Mouse (Mus musculus) heart, embryonic 13.5 days (tissue): Measurements from ENCODE around the gene Ndufb5. TPM values are rescaled to one million over a fixed set of nuclear protein-coding genes. Genes with fewer than 3 reads are reported as not detected.
A peak's percentile ranks its signal among the peaks of the same experiment; 100 is the strongest.
"Not testable (repeated sequence)": the region's sequence is repeated elsewhere in the genome, so short reads cannot be mapped to it uniquely, and the experiment has no call there.

Experiments
- ATAC-seq: fragments of 200-750 bp; cut with Nextera tagmentation; 2 replicates; pipeline ENCODE4 v1.8.0; 2017; ENCODE audit warnings: moderate TSS enrichment; ENCODE audit not compliant: insufficient number of reproducible peaks, low FRiP score, low TSS enrichment; ENCODE audit errors: extremely low read depth
- H3K27ac ChIP-seq: fragments of 300-500 bp; sonication (generic); replicated peaks from 2 replicates; pipeline ENCODE4 v1.5.1; 2015; ENCODE audit warnings: moderate library complexity, mild to moderate bottlenecking, inconsistent platforms
- H3K27me3 ChIP-seq: fragments of 300-500 bp; sonication (generic); replicated peaks from 2 replicates; pipeline ENCODE4 v1.6.1; 2015; ENCODE audit warnings: mild to moderate bottlenecking, inconsistent platforms
- H3K36me3 ChIP-seq: fragments of 300-500 bp; sonication (generic); 2 replicates; pipeline ENCODE4 v1.6.1; 2015; ENCODE audit warnings: mild to moderate bottlenecking, inconsistent platforms
- H3K4me1 ChIP-seq: fragments of 300-500 bp; sonication (generic); 2 replicates; pipeline ENCODE4 v1.6.1; 2015; ENCODE audit warnings: inconsistent platforms
- H3K4me2 ChIP-seq: fragments of 300-500 bp; sonication (generic); 2 replicates; pipeline ENCODE4 v1.6.1; 2015; ENCODE audit warnings: inconsistent platforms, mild to moderate bottlenecking, moderate library complexity
- H3K4me3 ChIP-seq: fragments of 300-500 bp; sonication (generic); 2 replicates; pipeline ENCODE4 v1.5.1; 2015; ENCODE audit warnings: moderate library complexity, mild to moderate bottlenecking, inconsistent platforms
- H3K9ac ChIP-seq: fragments of 300-500 bp; sonication (generic); 2 replicates; pipeline ENCODE4 v1.6.1; 2015; ENCODE audit warnings: inconsistent platforms, mild to moderate bottlenecking, moderate library complexity
- H3K9me3 ChIP-seq: fragments of 300-500 bp; sonication (generic); 2 replicates; pipeline ENCODE4 v1.6.1; 2016; ENCODE audit warnings: inconsistent platforms
- WGBS: fragments of 180-500 bp; shearing (Covaris S2); methylation state at CpG from one replicate; pipeline ENCODE4 v1.1.7; 2015; ENCODE audit warnings: mixed read lengths; 5-methylcytosine and 5-hydroxymethylcytosine counted together
- polyA plus RNA-seq: library from polyadenylated mRNA; unstranded; fragments of >200 nt; fragmentation: Nextera tagmentation; extraction: Ambion mirVana; gene quantifications from 2 replicates; pipeline ENCODE4 v1.2.1, GENCODE M21; 2015

The Ndufb5 gene
- polyA plus RNA-seq, 1 experiment from 2014 or later, result 490 TPM

- H3K4me2 ChIP-seq, H3K27me3 ChIP-seq, H3K36me3 ChIP-seq, H3K4me1 ChIP-seq, H3K9ac ChIP-seq, H3K9me3 ChIP-seq, ATAC-seq, H3K4me3 ChIP-seq, H3K27ac ChIP-seq: not testable (repeated sequence)
- WGBS, result 86% methylated on average over 10 of the region's 10 CpGs
These were observed 32.2 kb upstream of the Ndufb5 start for GRCm38 (mm10) chr3:32704632-32705031.

- H3K27ac ChIP-seq, ATAC-seq: not testable (repeated sequence)
These were observed 31.0 kb upstream of the Ndufb5 start, which contains the start of gene Actl6a for GRCm38 (mm10) chr3:32705647-32706348. Gene Actl6a, plus strand, starts transcription at chr3:32706298.

GRCm38 (mm10) chr3:32708052-32708367, 28.8 kb upstream of the Ndufb5 start:
- peak overlapping the region; percentile 64; the same call in 1 of the 2 replicates for H3K9ac ChIP-seq
- ATAC-seq, result no peak
- H3K4me3 ChIP-seq, result peak overlapping the region; percentile 98
- no peaks in the 10 kb centered on the region for H3K9me3 ChIP-seq
- H3K4me1 ChIP-seq, result peaks cover 14% of the 10 kb centered on the region
- peaks cover 15% of the 10 kb centered on the region for H3K36me3 ChIP-seq
- under 1% methylated on average over 4 of the region's 4 CpGs for WGBS
- H3K27me3 ChIP-seq, result no peaks in the 10 kb centered on the region
- H3K27ac ChIP-seq, result 0 out of 2 replicates have a peak overlapping the region, but pooled peaks have one; percentile 42
- peak overlapping the region; percentile 83 for H3K4me2 ChIP-seq

More at GRCm38 (mm10) chr3:32705647-32706348, 31.0 kb upstream of the Ndufb5 start, which contains the start of gene Actl6a:
- H3K4me1 ChIP-seq, result peaks cover 14% of the 10 kb centered on the region
- H3K4me3 ChIP-seq, H3K27me3 ChIP-seq, H3K9ac ChIP-seq, H3K36me3 ChIP-seq, H3K4me2 ChIP-seq, H3K9me3 ChIP-seq: not testable (repeated sequence)
- 71% methylated on average over 9 of the region's 9 CpGs for WGBS

GRCm38 (mm10) chr3:32708368-32709231, 28.2 kb upstream of the Ndufb5 start:
- Histone ChIP-seq H3K4me1 (peaks cover 14% of the 10 kb centered on the region), H3K36me3 (peaks cover 21% of the 10 kb centered on the region), H3K9me3 (no peaks in the 10 kb centered on the region), H3K4me3 (peak overlapping the region; percentile 98), H3K4me2 (peak overlapping the region; percentile 83), H3K27ac (peak overlapping the region; percentile 90), H3K27me3 (no peaks in the 10 kb centered on the region), H3K9ac (peak overlapping the region; percentile 96)
- under 1% methylated on average over 89 of the region's 90 CpGs for WGBS
- peak; percentile 99 for ATAC-seq

GRCm38 (mm10) chr3:32709388-32709787, 27.4 kb upstream of the Ndufb5 start:
- H3K4me3 ChIP-seq, result peak overlapping the region; percentile 98
- ATAC-seq, result no peak
- WGBS, result 10% methylated on average over 9 of the region's 9 CpGs

GRCm38 (mm10) chr3:32713711-32714110, 23.1 kb upstream of the Ndufb5 start:
- no peak overlapping the region for H3K9ac ChIP-seq
- no peak for ATAC-seq
- H3K9me3 ChIP-seq, result no peaks in the 10 kb centered on the region
- H3K27ac ChIP-seq, result no peak overlapping the region
- H3K4me3 ChIP-seq, result no peak overlapping the region
- peaks cover 71% of the 10 kb centered on the region for H3K36me3 ChIP-seq
- no peak overlapping the region for H3K4me2 ChIP-seq
- WGBS, result 89% methylated on average over 3 of the region's 3 CpGs
- peaks cover 14% of the 10 kb centered on the region for H3K4me1 ChIP-seq
- H3K27me3 ChIP-seq, result no peaks in the 10 kb centered on the region

More at GRCm38 (mm10) chr3:32709388-32709787, 27.4 kb upstream of the Ndufb5 start:
- H3K27ac ChIP-seq, result peak overlapping the region; percentile 90
- peak overlapping the region; percentile 83 for H3K4me2 ChIP-seq
- H3K4me1 ChIP-seq, result peaks cover 14% of the 10 kb centered on the region
- H3K9me3 ChIP-seq, result no peaks in the 10 kb centered on the region
- H3K27me3 ChIP-seq, result no peaks in the 10 kb centered on the region
- peak overlapping the region; percentile 96 for H3K9ac ChIP-seq
- H3K36me3 ChIP-seq, result peaks cover 29% of the 10 kb centered on the region

- not testable (repeated sequence) for H3K4me1 ChIP-seq, H3K9me3 ChIP-seq, H3K4me2 ChIP-seq, H3K9ac ChIP-seq, ATAC-seq, H3K27ac ChIP-seq, H3K27me3 ChIP-seq, H3K4me3 ChIP-seq
- peaks cover 97% of the 10 kb centered on the region for H3K36me3 ChIP-seq
- 89% methylated on average over 6 of the region's 6 CpGs for WGBS
These were observed 19.4 kb upstream of the Ndufb5 start for GRCm38 (mm10) chr3:32717403-32717802.

GRCm38 (mm10) chr3:32718271-32718670, 18.5 kb upstream of the Ndufb5 start:
- ATAC-seq, result no peak
- H3K4me2 ChIP-seq, result no peak overlapping the region
- peaks cover under 1% of the 10 kb centered on the region; the same call in 1 of the 2 replicates for H3K9me3 ChIP-seq
- no peak overlapping the region for H3K27ac ChIP-seq
- peaks cover 97% of the 10 kb centered on the region for H3K36me3 ChIP-seq
- H3K9ac ChIP-seq, result no peak overlapping the region
- 94% methylated on average over 5 of the region's 5 CpGs for WGBS
- H3K4me3 ChIP-seq, result no peak overlapping the region
- H3K4me1 ChIP-seq, result no peaks in the 10 kb centered on the region
- H3K27me3 ChIP-seq, result no peaks in the 10 kb centered on the region

GRCm38 (mm10) chr3:32724191-32724590, 12.6 kb upstream of the Ndufb5 start:
- Histone ChIP-seq H3K9ac (no peak overlapping the region), H3K27me3 (no peaks in the 10 kb centered on the region), H3K9me3 (peaks cover 4% of the 10 kb centered on the region), H3K36me3 (peaks cover 96% of the 10 kb centered on the region), H3K4me2 (no peak overlapping the region), H3K27ac (no peak overlapping the region), H3K4me1 (no peaks in the 10 kb centered on the region), H3K4me3 (no peak overlapping the region)
- 93% methylated on average over 7 of the region's 7 CpGs for WGBS
- no peak for ATAC-seq

GRCm38 (mm10) chr3:32725951-32726350, 10.8 kb upstream of the Ndufb5 start:
- no peak overlapping the region for H3K27ac ChIP-seq
- no peak overlapping the region for H3K4me3 ChIP-seq
- H3K4me2 ChIP-seq, result no peak overlapping the region
- 87% methylated on average over 5 of the region's 5 CpGs for WGBS
- H3K9ac ChIP-seq, result no peak overlapping the region
- peaks cover 97% of the 10 kb centered on the region for H3K36me3 ChIP-seq
- H3K4me1 ChIP-seq, result no peaks in the 10 kb centered on the region
- peaks cover 4% of the 10 kb centered on the region for H3K9me3 ChIP-seq
- no peaks in the 10 kb centered on the region for H3K27me3 ChIP-seq
- ATAC-seq, result no peak

GRCm38 (mm10) chr3:32727861-32728260, 8.9 kb upstream of the Ndufb5 start:
- 85% methylated on average over 4 of the region's 4 CpGs for WGBS

More at GRCm38 (mm10) chr3:32727861-32728260, 8.9 kb upstream of the Ndufb5 start:
- Histone ChIP-seq H3K4me1 (no peaks in the 10 kb centered on the region), H3K36me3 (peaks cover 96% of the 10 kb centered on the region), H3K4me3 (no peak overlapping the region), H3K27me3 (no peaks in the 10 kb centered on the region), H3K27ac (no peak overlapping the region), H3K9ac (no peak overlapping the region), H3K9me3 (peaks cover 4% of the 10 kb centered on the region), H3K4me2 (no peak overlapping the region)
- ATAC-seq, result no peak
